Mouse (Mus musculus) cerebral cortex, adult 2 months (tissue): ENCODE data around the gene Emc10.

Experiments
- WGBS: fragments of 180-500 bp; shearing (Covaris S2); methylation state at CpG from one replicate; pipeline ENCODE4 v1.1.7; 2018; 5-methylcytosine and 5-hydroxymethylcytosine counted together

Gene Emc10

DNA sequence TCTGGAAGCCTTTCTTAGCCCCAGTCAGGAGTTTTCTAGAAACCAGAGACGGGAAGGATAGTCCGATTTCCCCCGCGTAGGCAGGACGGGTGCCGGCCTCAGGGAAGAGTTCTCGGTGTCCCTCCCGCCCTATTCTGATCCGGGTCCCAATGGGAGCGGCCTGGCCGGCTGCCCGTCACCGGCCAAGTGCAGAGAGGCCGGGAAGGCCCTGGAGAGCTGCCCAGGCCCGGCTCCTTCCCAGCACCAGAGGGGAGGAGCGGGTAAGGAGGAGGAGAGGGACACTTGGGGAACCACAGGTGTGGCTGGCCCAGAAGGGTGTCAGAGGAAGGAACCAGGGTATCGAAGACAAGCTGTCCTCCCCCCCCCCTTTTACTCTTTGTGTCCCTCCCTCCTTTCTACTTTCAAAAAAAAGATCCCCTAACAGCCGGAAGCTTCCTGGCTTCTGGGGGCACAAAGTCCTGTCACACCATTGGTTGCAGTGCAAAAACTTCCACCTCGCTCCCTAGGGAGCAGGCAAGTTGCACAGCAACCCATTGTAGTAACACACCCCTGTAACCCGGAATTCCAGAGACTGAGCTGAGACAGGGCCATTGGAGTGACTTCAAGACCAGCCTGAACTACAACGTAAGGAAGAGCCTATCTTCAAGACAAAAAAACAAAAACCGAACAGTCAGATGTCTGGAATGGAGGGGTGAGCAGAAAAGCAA is 28.9 kb upstream of the Emc10 start:
- 19% methylated on average over 22 of the region's 22 CpGs for WGBS

DNA sequence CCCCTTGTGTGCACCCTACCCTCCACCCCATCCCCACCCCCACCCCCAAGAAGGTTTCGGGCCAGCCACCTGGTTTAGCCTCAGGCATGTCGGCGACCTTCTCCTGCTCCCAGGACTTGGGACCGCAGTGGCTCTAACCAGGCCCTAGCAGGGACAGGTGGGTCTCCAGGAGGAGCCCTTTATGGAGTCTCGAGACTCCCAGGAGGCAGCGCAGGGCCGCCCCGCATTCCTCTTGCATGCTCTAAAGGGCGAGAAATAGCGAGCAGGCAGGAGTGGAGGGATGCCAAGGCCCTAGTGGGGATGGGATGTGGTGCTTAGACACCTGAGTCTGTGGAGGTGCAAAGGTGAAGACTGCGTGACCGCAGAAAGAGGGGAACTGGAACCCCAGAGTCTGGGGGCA is 28.2 kb upstream of the Emc10 start, which contains the start of gene Mybpc2:
Gene Mybpc2 (minus strand): TSS at position 155 of the 400 bp plus-strand sequence.
- WGBS, result 51% methylated on average over 12 of the region's 12 CpGs

DNA sequence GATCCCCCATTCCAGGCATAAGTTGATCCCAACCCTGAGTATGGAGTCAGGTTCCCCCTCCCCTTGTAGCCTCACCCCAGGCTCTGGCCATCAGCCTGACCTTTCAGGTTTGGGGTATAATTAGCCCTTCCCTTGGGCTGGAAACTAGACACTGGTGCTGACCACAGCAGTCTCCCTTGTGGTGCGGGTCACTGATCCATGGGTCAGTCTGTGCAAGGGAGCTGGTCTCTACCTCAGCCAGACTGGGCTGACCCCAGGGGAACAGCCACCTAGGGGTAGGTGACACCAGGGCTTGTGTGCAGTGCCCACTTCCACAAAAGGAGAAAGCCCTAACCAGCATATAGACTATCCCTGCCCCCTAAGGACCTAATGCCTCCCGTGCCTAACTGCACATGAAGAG is 26.7 kb upstream of the Emc10 start:
- WGBS, result 88% methylated on average over 2 of the region's 2 CpGs

DNA sequence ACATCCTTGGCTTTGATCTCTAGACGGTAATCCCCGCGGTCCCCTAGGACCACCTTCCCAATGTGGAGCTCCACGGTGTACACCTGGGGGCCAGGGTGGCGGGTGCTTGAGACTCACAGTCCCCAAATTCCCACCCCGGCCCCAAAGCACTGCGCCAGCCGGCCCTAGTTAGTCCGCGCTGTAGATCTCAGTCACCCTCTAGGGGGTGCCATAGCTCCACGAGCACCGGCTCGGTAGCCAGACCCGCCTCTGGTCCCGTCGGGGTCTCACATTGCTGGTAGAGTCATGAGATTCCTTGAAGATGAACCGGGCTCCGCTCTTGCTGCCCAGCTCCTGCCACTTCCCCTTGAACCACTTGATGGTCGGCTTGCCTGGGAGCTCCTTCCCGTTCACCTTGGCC is 25.4 kb upstream of the Emc10 start:
- WGBS, result 10% methylated on average over 20 of the region's 20 CpGs

DNA sequence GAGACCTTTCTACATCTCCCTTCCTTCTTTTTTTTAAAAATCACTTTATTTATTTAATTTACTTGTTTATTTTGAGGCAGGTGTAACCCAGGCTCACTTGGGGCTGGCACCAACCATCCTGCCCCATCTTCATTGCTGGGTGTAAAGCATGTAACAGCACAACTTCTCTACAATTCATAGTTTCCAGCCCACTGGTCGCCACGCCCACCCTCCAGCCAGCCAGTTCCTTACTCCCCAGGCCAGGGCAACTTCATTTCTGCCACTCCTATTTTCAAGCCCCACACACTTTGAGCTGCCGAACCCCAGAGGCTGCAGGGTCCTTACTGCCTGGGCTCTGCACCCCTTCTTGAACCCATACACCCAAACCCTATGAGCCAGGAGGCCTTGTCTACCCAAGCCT is 24.7 kb upstream of the Emc10 start:
- WGBS, result 82% methylated on average over 3 of the region's 3 CpGs

DNA sequence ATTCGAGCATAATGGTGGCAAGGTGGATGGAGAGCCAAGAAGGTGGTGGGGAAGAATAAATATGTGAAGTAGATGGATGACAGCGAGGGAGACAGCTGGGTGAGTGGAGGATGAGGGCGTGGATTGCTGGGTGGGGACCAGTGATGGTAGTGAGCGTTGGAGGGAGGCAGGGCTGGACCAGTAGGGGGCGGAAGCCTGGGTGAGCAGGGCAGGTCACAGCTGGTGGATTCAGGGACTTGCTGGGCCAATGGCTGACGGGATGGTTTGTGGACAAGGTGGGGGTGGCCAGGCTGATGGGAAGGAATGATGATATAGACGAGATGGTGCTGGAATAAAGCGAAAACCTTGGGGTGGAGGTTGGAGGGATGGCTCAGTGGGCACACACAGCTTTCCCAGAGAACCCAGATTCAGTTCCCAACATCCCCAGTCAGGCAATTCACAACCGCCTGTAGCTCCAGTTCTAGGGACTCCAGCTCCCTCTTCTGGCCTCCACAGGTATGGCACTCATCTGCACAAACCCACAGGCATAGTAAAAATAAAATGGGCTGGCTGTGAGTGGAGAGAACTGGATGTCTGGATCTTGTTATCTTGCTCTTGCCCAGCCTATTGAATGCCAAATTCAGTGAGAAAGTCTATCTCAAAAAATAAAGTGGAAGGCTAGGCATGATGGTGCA is 23.0 kb upstream of the Emc10 start:
- WGBS, result 72% methylated on average over 9 of the region's 9 CpGs

DNA sequence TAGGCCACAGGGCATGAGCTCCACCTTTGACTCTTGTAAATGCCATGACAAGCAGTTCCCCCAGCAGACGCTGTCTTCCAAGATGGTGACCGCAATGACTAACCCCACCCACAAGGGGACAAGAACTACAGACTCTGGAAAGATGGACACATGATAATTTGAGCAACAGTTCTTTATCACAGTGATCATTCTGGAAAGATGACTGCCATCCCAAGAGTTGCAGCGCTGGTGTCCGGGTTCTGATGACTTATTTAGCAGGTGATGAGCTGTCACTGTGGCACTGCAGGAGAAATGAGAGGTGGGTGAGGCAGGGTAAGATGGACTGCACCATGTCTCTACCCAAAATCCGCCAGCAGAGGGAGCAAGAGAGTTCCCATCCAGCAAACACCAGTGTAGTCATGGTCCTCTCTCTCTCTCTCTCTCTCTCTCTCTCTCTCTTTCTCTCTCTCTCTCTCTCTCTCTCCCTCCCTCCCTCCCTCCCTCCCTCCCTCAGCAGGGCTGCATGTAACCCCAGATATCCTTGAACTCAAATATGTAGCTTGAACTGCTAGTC is 5.3 kb upstream of the Emc10 start:
- WGBS, result 31% methylated on average over 5 of the region's 5 CpGs

DNA sequence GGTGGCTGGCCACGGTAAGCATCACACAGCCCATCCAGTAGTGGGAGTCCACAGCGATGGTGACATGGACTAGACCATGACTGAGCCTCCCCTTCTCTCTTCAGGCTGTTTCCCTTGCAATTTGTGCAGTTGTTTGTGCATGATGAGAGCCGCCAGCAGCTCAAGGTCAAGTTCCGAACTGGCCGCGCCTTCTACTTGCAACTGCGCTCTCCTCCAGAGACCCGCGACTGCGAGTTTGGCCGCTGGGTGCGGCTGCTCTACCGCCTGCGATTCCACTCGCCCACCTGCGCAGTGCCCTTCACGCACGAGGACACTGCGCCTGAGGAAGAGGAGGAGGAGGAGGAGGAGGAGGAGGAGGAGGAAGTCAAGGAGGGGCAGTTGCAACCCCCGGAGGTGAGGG is 3.7 kb upstream of the Emc10 start:
- WGBS, result 62% methylated on average over 20 of the region's 20 CpGs

DNA sequence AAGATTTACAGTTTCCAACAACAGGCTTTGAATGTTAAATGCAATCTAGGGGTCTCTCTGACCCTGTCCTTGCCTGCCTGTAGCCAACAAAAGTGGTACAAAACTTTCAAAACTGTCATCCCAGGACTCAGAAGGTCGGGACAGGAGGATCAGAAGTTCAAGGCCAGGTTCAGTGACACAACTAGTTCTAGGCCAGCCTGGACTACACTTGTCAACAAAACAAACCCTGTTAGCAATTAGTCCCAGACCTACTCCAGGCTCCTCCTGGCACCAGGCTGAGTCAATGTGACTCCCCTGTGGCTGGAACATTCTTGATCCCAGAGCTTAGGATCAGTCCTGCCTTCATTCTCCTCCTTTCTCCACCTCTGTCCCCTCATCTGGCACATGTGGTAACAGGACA is 2.6 kb upstream of the Emc10 start:
- 69% methylated on average over 1 of the region's 1 CpGs for WGBS

DNA sequence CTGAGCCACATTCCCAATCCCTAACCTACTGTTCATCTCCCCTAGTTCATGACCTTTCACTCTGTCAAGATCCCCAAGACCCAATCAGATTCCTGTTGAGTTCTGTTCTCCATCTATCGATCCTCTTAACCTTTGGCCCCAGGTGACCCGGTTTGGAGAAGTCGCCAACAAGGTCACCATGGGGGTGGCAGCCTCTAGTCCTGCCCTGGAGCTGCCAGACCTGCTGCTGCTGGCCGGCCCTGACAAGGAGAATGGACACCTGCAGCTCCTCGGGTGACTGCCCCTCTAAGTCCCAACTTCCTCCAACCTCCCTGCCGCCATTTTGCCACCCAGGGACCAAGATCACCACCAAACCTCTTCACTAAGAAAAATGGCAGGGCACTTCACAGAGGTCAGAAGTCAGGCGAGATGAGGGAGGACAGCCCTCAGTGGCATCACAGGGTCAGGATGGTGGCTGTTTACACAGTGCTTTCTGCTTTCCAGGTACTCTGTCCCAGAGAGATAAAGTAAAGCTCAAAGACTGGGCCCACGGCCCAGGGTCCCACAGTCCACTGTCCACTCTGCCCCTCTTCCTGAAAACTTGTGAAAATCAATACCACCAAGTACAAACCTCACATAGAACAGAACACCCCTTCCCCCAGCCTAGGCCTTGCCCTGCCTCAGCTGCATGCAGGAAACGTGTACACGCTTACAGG is 1.2 kb upstream of the Emc10 start:
- 88% methylated on average over 10 of the region's 10 CpGs for WGBS

DNA sequence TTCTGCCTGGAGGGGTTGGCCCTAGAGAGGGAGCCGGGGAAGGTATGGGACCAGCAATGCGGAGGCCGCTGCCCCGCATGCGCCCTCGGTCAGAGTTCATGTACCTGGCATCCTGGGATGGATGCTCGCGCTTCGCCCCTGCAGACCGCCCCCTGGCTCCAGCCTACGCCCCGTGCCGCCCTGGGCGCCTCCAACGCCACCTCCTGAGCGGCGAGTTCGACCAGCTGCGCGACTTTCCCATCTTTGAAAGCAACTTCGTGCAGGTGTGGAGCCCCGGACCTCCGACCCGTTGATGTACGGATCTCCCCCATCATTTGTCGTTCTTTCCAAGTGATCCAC is 411 bp upstream of the Emc10 start:
- 2% methylated on average over 26 of the region's 26 CpGs for WGBS

DNA sequence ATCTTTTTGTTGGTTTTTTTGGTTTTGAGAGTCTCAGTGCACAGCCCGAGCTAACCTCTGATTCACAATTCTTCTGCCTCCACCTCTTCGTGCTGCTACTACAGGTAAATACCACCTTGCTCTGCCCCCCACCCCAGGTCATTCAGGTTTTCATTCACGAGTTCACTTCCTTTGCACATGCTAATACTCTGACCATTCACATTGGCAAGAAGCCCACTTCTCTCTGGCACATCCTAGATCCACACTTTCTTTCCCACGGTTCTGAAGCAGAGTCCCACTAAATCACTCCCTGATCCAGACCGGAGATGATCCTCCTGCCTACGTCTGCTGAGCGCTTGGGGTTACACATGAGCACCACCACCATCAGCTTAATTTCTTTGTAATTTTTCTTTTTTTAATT is 1.2 kb downstream of the Emc10 start:
- 52% methylated on average over 7 of the region's 7 CpGs for WGBS

DNA sequence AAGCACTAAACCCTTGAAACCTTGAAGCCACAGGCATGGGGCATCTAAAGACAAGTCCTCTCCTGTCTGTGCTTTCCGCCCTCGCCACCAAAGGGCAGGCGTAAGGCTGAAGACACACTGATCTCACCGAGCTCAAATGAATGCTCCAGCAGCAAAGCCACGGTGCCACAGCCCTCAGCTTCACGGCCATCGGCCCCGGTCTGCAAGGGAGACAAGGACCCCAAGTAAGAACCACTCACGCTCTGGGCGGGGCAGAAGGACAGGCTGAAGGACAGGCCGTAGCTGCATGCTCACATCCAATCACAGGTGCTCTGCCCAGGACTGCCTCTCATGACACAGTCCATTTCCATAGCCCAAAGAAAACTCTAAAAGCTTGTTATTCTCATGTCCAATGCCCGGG is 1.6 kb downstream of the Emc10 start:
- 86% methylated on average over 12 of the region's 12 CpGs for WGBS

DNA sequence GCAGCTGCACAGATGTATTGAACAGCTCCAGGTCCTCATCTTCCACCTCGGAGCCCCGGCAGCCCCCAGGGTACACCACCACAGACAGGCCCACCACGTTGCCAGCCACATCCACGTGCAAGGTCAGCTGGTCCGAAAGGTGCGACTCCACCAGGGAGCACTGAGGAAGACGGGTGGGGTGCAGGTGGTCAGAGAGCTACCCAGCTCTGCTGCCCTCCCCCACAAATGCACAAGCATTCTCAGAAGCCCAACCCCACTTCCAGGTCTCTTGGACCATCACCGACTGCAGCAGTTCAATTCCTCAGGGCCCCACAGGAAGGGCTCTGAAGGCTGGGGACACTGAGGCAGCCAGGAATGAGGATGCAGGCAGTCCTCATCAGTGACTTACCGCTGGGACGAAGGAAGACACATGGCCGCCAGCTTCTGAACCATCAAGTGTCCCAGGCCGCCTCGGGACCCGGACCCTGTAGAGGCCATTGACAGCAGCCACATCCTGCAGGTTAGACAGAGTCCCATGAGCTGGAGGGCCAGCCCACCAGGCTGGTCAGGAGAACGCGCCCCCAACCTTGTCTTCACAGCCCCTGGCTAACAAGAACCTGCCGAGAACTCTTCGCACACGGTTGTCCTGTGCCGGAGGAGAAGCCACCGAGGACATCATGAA is 4.0 kb downstream of the Emc10 start:
- 95% methylated on average over 21 of the region's 21 CpGs for WGBS

DNA sequence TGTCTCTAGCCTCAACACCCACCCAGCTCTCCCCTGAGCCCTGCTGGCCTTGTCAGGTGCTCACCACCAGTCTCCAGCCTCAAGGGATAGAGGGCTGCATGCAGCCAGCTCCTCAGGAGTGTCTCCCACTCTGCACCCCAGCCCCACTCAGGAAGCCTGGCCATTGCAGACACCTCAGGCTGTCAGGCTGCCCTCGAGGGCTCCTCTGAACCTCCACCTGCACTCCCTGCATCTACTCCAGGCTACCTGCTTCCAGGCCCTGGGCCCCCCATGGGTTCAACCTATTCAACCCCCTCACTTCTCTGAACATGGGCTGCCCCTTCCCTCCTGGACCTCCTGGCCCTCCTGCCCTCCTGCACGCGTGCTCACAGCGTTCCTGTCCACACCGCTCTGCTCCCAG is 4.9 kb downstream of the Emc10 start:
- 95% methylated on average over 5 of the region's 5 CpGs for WGBS

DNA sequence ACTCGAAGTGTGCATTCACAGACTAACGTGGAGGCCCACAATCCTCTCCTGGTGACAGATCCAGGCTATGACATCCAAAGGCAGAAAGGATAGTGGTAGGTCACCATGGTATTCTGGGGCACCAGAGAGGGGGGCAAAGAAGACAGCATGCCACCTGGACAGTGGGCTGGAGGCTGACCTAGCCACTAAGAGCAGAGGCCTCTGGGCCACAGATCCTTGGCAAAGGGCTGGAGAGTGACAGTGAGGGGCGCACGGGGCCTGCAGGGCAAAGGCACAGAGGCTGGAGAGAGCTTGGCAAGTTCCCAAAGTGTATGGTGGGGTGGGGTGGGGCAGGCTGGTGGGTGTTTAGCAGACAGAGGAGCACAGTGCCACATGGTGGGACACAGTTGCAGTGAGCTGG is 6.0 kb downstream of the Emc10 start:
- WGBS, result 79% methylated on average over 4 of the region's 4 CpGs

DNA sequence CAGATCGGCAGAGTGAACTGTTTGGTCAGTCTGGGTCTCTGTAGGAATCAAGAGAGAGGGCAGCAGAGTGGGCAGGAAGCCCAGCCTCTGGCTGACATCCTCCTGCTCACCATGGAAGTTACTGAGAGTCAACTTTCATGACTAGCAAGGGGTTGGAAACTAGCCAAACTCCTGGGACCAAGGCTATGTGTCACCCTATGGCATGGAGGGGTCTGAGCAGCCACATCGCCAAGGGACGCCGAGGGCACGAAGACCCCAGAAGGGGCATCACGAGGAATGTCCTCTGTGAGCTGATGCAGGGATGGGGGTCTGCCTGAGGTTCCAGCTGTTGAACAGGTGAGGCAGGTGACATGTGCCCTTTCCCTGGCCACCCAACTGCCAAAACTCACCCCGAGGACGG is 7.8 kb downstream of the Emc10 start:
- 82% methylated on average over 8 of the region's 8 CpGs for WGBS

DNA sequence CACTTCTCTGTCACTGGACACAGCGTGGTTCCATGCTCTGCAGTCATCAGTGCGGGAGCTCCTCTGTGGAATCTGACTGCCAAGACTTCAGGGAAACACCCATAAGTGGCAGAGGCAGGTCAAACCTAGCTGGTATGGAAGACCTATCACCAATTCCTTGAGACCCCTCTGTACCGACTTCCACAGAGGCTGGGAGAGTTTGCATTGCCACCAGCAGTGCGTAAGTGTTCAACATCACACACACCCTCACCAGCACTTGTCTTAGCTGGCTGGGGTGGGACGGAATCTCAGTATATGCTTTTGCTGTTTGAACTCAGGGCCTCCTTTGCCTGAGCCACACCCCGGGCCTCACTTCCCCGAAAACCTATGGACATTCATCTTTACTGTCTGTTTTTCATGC is 8.4 kb downstream of the Emc10 start:
- WGBS, result 87% methylated on average over 7 of the region's 7 CpGs

DNA sequence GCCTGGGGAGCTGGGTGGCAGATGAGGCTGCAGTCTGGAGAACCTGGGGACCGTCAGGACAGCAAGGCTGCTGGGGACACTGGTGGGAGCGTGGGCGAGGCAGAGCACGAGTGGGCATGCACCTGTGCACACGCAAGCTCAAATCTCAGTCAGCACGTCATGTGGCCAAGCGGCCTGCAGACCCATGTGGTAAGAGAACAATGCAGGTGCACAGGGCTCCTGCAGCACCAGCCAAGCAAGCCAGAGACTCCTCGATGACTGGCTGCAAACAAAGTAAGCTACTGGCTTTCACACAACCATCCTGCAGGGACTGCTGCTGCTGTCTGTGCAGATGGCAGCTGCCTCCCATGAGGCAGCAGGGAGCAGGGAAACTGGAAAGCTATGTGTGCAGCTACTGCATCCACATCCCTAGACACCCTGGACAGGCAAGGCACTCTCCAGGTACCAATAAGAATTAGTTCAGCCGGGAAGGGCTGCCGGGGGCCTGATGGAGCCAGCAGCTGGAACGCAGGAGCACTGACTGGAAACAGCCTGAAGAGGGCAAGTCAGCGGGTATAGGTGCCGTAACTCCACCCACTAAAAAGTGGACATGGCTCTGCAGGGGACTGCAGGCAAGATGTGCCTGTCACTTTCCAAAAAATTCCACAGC is 9.3 kb downstream of the Emc10 start:
- WGBS, result 45% methylated on average over 13 of the region's 13 CpGs

DNA sequence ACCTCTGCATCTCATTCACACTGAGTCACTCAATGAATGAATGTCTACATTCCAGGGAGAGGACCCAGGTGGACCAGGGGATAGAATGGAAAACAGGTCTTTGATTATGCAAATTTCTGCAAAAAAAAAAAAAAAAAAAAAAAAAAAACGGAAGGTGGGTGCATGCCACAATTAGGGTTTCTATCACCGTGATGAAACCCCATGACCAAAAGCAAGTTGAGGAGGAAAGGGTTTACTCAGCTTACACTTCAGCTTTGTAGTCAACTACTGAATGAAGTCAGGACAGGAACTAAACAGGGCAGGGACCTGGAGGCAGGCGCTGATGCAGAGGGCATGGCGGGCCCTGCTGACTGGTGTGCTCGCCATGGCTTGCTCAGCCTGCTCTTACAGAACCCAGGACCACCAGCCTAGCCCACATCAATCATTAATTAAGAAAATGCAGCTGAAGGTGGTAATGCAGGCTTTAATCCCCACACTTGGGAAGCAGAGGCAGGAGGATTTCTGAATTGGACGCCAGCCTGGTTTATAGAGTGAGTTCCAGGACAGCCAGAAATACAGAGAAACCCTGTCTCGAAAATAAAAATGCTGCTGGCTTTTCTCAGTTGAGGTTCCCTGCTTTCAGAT is 10.6 kb downstream of the Emc10 start:
- 71% methylated on average over 7 of the region's 7 CpGs for WGBS

DNA sequence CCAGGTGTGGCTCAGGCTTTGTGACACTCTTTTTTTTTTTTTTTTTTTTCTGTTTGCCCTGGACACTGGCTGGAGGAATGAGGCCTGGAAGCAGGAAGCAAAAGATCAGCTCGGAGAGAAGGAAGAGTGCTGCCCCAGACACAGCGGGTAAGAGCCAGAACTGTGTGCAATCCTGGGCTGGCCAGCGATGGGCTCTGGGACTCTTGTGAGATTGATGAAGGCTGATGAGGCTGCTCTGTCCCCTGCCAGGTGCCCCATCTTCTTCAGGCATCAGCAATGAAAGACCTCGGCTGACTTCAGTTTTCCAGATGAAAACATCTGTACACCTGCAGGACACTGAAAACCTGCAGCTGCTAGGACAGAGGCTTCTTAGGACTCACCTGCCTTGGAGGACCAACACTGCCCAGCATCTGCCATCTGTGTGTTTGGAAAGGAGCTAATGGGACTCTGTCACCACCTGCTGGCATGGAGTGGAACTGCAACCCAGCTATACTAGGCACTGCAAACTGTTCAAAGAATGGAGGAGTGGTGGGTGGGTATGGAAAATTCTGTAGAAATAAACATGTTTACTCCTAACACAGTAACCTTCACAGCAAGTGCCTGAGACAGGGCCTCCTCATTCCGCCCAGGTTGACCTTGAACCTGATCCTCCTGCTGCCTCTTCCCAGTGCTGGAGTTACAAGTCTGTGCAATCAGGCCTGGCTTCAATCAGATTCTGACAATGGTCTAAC is 11.3 kb downstream of the Emc10 start:
- WGBS, result 42% methylated on average over 5 of the region's 5 CpGs
